8 mouse cellular contexts compared by ENCODE assay signal in genomic region chr17:88440285-88441000, GRCm38 (mm10). TPM values are rescaled to one million over a fixed set of nuclear protein-coding genes. Genes with fewer than 3 reads are reported as not detected.
A peak's percentile ranks its signal among the peaks of the same experiment; 100 is the strongest.
DNase-seq lines count a peak whose midpoint lies in the region; ATAC-seq lines count a peak whose summit lies in the region.

Gene Foxn2, plus strand, starts transcription at chr17:88440711.

- peak within 1 kb of the TSS; percentile 96 for H3K9ac ChIP-seq in heart, embryonic 16.5 days (ENCODE audit: low read length)
- peak within 1 kb of the TSS; percentile 94 for H3K9ac ChIP-seq in liver, embryonic 15.5 days
- peak within 1 kb of the TSS; percentile 89 for H3K9ac ChIP-seq in neural tube, embryonic 12.5 days

- no peaks in the 10 kb centered on the region for H3K9me3 ChIP-seq in forebrain, embryonic 10.5 days
- H3K9me3 ChIP-seq in heart, embryonic 16.5 days (replicated peaks; ENCODE audit: control insufficient read depth, low read length) = no peaks in the 10 kb centered on the region
- H3K9me3 ChIP-seq in liver, embryonic 15.5 days (replicated peaks) = no peaks in the 10 kb centered on the region
- H3K9me3 ChIP-seq in neural tube, embryonic 12.5 days = no peaks in the 10 kb centered on the region

- H3K36me3 ChIP-seq in forebrain, embryonic 10.5 days (replicated peaks) = no peaks in the 10 kb centered on the region; the same call in 1 of the 2 replicates
- no peaks in the 10 kb centered on the region for H3K36me3 ChIP-seq in heart, embryonic 16.5 days (ENCODE audit: control insufficient read depth, insufficient read depth)
- no peaks in the 10 kb centered on the region for H3K36me3 ChIP-seq in liver, embryonic 15.5 days (replicated peaks)
- H3K36me3 ChIP-seq in neural tube, embryonic 12.5 days = no peaks in the 10 kb centered on the region

- peak; percentile 76 for ATAC-seq in CD4-positive, CD25-positive, alpha-beta regulatory T cell, adult 4 months
- ATAC-seq in heart, embryonic 16.5 days (replicated peaks; ENCODE audit: extremely low read depth, insufficient read depth, low FRiP score) = peak; percentile 89
- ATAC-seq in liver, embryonic 15.5 days (ENCODE audit: insufficient read depth) = peak; percentile 90
- peak; percentile 92 for ATAC-seq in neural tube, embryonic 12.5 days (ENCODE audit: low FRiP score, low read depth)

- WGBS in forebrain, embryonic 10.5 days = under 1% methylated on average over 82 of the region's 93 CpGs
- under 1% methylated on average over 54 of the region's 93 CpGs for WGBS in heart, embryonic 16.5 days
- WGBS in liver, embryonic 15.5 days (ENCODE audit: insufficient replicate concordance) = under 1% methylated on average over 75 of the region's 93 CpGs
- WGBS in neural tube, embryonic 12.5 days = under 1% methylated on average over 77 of the region's 93 CpGs

- peak; percentile 90 for DNase-seq in c-Kit-negative CD71-positive TER-119-positive erythroid progenitor cells, embryonic 14.5 days (ENCODE audit: low read depth, low spot score)
- DNase-seq in forebrain, embryonic 10.5 days (ENCODE audit: extremely low spot score, low spot score) = peak; percentile 95
- DNase-seq in kidney, postnatal 36 days = peak; percentile 95 to 98
- peak; percentile 84 for DNase-seq in telencephalon, adult 2 months (ENCODE audit: low read depth, low spot score)

- H3K4me2 ChIP-seq in heart, embryonic 16.5 days (ENCODE audit: low read depth, low read length) = peak within 1 kb of the TSS; percentile 87
- H3K4me2 ChIP-seq in liver, embryonic 15.5 days = peak within 1 kb of the TSS; percentile 96
- H3K4me2 ChIP-seq in neural tube, embryonic 12.5 days (replicated peaks) = peak within 1 kb of the TSS; percentile 84

- peak within 1 kb of the TSS; percentile 97 for H3K27ac ChIP-seq in forebrain, embryonic 10.5 days
- H3K27ac ChIP-seq in heart, embryonic 16.5 days (ENCODE audit: low read length) = peak within 1 kb of the TSS; percentile 86
- H3K27ac ChIP-seq in liver, embryonic 15.5 days (replicated peaks) = peak within 1 kb of the TSS; percentile 92
- peak within 1 kb of the TSS; percentile 89 for H3K27ac ChIP-seq in neural tube, embryonic 12.5 days

- H3K4me3 ChIP-seq in forebrain, embryonic 10.5 days = peak within 1 kb of the TSS; percentile 91
- peak within 1 kb of the TSS; percentile 90 for H3K4me3 ChIP-seq in heart, embryonic 16.5 days (ENCODE audit: low read length)
- peak within 1 kb of the TSS; percentile 98 for H3K4me3 ChIP-seq in liver, embryonic 15.5 days (replicated peaks)
- H3K4me3 ChIP-seq in neural tube, embryonic 12.5 days = peak within 1 kb of the TSS; percentile 84

- H3K27me3 ChIP-seq in forebrain, embryonic 10.5 days (ENCODE audit: poor library complexity, severe bottlenecking) = peaks cover 16% of the 10 kb centered on the region
- H3K27me3 ChIP-seq in heart, embryonic 16.5 days (ENCODE audit: control insufficient read depth, insufficient read depth, low read length) = no peaks in the 10 kb centered on the region
- H3K27me3 ChIP-seq in liver, embryonic 15.5 days = no peaks in the 10 kb centered on the region
- no peaks in the 10 kb centered on the region for H3K27me3 ChIP-seq in neural tube, embryonic 12.5 days (replicated peaks)

- H3K4me1 ChIP-seq in forebrain, embryonic 10.5 days = peaks cover 21% of the 10 kb centered on the region
- H3K4me1 ChIP-seq in heart, embryonic 16.5 days (ENCODE audit: control insufficient read depth, insufficient read depth, low read length) = peaks cover 2% of the 10 kb centered on the region
- H3K4me1 ChIP-seq in liver, embryonic 15.5 days (replicated peaks) = peaks cover 63% of the 10 kb centered on the region
- H3K4me1 ChIP-seq in neural tube, embryonic 12.5 days = no peaks in the 10 kb centered on the region

RNA-seq across cellular contexts. Expression of gene Foxn2, which starts in this region (rescaled TPM):
- 10 to 100 TPM; 34.5 to 41.0 TPM for polyA plus RNA-seq in CD4-positive, CD25-positive, alpha-beta regulatory T cell, adult 4 months (2017; shearing (Covaris generic))
- polyA plus RNA-seq in forebrain, embryonic 10.5 days (2016; fragmentation: Nextera tagmentation; extraction: Ambion mirVana) = 14.3 and 14.5 TPM in 2 replicates
- polyA plus RNA-seq in heart, embryonic 16.5 days (2015; fragmentation: Nextera tagmentation; extraction: Ambion mirVana) = 10.0 and 10.1 TPM in 2 replicates
- polyA plus RNA-seq in liver, embryonic 15.5 days (2015; fragmentation: Nextera tagmentation; extraction: Ambion mirVana) = 10.7 and 11.5 TPM in 2 replicates
- 11.1 and 12.5 TPM in 2 replicates for polyA plus RNA-seq in neural tube, embryonic 12.5 days (2016; fragmentation: Nextera tagmentation; extraction: Ambion mirVana)

Comparison
In these comparisons a context has a peak if more than half of its experiments do, and no peak if none do; other contexts are left out.
1. Peak in every context shown above with its lines: DNase-seq, ATAC-seq, H3K4me3 ChIP-seq and H3K27ac ChIP-seq.